Mouse (Mus musculus): ENCODE results near the gene Jakmip3. TPM values are rescaled to one million over a fixed set of nuclear protein-coding genes. Genes with fewer than 3 reads are reported as not detected.

Gene Jakmip3
- polyA plus RNA-seq, 1 experiment from 2014 or later = 0.14 TPM

DNA sequence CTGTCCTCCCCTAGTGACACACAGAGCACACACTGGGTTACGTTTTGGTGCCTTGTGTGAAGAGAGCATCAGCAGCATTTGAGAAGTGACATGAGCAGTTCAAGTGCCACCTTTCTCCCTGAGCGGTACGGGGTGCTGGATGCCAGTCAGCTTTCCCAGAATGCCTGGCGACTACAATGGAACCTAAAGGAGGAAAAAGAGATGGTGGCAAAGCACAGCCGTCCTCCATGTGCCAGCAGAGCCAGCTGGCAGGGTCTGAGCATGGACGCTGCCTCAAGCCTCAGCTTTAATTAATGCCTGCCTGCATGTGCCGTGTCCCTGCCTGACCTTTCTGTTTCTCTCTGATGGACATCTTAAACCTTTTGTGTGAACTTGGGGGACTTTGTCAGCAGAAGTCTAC lies 15.3 kb downstream of the Jakmip3 start:
- no peak for ATAC-seq (ENCODE audit: insufficient read depth, low FRiP score, low read depth)
- Histone ChIP-seq H3K4me2 (no peak overlapping the region), H3K4me3 (replicated peaks) (no peak overlapping the region), H3K9me3 (no peaks in the 10 kb centered on the region), H3K36me3 (no peaks in the 10 kb centered on the region), H3K9ac (no peak overlapping the region), H3K4me1 (no peaks in the 10 kb centered on the region), H3K27ac (no peak overlapping the region), H3K27me3 (replicated peaks) (no peaks in the 10 kb centered on the region)
- WGBS = 82% methylated on average over 7 of the region's 7 CpGs

DNA sequence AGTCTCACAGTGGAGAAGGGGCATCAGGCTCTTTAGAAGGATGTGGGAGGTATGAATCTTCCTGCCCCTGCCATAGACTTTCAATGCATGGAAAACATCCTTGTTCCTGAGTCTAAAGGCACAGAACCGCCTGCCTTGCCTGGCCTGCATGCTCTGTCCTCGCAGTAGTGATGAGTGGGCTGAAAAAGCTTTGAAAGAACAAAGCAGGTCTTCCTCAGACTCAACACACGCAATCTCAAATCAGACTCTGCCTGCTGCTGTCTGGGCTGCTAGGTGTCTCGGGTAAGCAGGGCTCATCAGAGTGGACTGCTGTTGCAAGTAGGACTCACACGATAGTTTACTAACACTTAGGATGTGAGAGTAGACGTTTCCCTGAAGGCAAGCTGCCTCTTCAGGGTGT lies 16.6 kb downstream of the Jakmip3 start:
- H3K4me2 ChIP-seq = no peak overlapping the region
- no peaks in the 10 kb centered on the region for H3K36me3 ChIP-seq
- H3K9me3 ChIP-seq = no peaks in the 10 kb centered on the region
- 66% methylated on average over 6 of the region's 6 CpGs for WGBS
- no peak for ATAC-seq (ENCODE audit: insufficient read depth, low FRiP score, low read depth)
- H3K4me3 ChIP-seq (replicated peaks) = no peak overlapping the region
- no peak overlapping the region for H3K27ac ChIP-seq
- H3K4me1 ChIP-seq = no peaks in the 10 kb centered on the region
- H3K9ac ChIP-seq = no peak overlapping the region
- no peaks in the 10 kb centered on the region for H3K27me3 ChIP-seq (replicated peaks)

DNA sequence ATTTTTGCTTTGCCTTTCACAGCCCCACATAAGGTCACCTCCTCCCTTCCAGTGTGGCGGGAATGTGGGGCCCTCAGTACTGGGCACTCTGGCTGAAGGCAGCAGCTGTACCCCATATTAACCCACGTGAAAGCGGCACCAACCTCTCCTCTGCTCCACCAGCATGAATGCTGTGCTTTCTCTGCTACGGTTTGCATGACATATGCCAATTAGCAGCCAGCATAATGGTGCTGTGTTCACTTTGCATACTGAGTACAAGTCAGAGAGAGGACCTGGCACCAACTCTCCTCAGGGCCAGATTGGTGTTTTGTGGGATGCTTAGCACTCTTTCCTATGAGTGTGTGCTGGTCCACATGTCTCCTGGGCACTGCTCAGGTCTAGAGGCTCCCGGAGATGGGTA lies 19.2 kb downstream of the Jakmip3 start:
- Histone ChIP-seq H3K27ac (no peak overlapping the region), H3K4me3 (replicated peaks) (no peak overlapping the region), H3K4me2 (no peak overlapping the region), H3K4me1 (no peaks in the 10 kb centered on the region), H3K36me3 (no peaks in the 10 kb centered on the region), H3K27me3 (replicated peaks) (no peaks in the 10 kb centered on the region), H3K9ac (no peak overlapping the region), H3K9me3 (no peaks in the 10 kb centered on the region)
- 78% methylated on average over 5 of the region's 5 CpGs for WGBS
- ATAC-seq (ENCODE audit: insufficient read depth, low FRiP score, low read depth) = no peak

DNA sequence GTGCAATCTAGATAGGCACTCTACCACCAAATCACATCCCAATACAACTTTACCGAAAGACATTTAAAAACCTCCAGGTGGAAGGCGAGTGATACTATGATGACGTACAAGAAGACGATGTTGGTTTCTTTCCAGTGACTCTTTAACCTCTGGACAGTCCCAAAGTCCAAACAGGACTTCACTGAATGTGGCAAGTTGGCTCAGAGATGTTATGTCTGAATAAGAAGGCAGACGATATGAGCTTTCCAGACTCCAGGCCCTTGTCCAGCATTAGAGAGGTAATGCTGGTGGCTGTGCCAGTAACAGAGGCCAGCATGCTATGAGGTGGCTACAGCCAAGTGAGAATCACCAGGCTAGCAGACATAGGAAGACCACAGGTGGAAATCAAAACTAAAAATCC lies 23.2 kb downstream of the Jakmip3 start:
- H3K4me1 ChIP-seq = no peaks in the 10 kb centered on the region
- H3K36me3 ChIP-seq = no peaks in the 10 kb centered on the region
- WGBS = 87% methylated on average over 5 of the region's 5 CpGs
- H3K4me2 ChIP-seq = no peak overlapping the region
- H3K9ac ChIP-seq = no peak overlapping the region
- ATAC-seq (ENCODE audit: insufficient read depth, low FRiP score, low read depth) = no peak
- no peaks in the 10 kb centered on the region for H3K27me3 ChIP-seq (replicated peaks)
- H3K4me3 ChIP-seq (replicated peaks) = no peak overlapping the region
- no peaks in the 10 kb centered on the region for H3K9me3 ChIP-seq
- no peak overlapping the region for H3K27ac ChIP-seq

DNA sequence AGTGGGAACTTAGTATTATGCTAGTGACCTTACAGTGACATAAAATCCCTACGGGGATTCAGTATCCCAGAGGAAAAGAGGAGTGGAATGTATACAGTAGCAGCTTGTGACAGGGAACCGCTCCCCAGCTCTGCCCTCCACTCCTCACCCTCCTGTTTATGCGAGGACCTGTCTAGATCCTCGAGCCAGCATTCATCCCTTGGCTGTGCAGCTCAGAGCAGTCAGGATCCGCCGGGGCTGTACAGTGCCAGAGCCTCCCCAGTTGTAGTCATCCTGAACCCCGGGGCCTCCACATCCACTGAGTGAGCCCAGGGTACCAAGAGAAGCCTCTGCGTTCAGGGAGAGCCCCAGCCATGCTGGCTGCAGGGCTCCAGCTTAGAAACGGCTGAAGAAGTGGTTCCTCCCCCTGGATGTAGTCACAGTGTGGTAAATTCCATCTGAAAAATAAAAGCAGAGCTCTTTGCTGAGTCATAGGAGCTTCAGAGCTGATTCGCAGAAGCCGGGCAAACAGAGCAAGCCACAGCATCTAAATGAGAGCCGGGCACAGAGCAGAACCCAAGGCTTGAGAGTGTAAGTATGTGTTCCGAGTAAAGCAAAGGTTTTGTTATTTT lies 27.6 kb downstream of the Jakmip3 start:
- Histone ChIP-seq H3K4me1 (no peaks in the 10 kb centered on the region), H3K36me3 (no peaks in the 10 kb centered on the region), H3K4me3 (replicated peaks) (no peak overlapping the region), H3K27me3 (replicated peaks) (no peaks in the 10 kb centered on the region), H3K4me2 (no peak overlapping the region), H3K27ac (no peak overlapping the region), H3K9me3 (no peaks in the 10 kb centered on the region), H3K9ac (no peak overlapping the region)
- ATAC-seq (ENCODE audit: insufficient read depth, low FRiP score, low read depth) = no peak
- 50% methylated on average over 13 of the region's 13 CpGs for WGBS

DNA sequence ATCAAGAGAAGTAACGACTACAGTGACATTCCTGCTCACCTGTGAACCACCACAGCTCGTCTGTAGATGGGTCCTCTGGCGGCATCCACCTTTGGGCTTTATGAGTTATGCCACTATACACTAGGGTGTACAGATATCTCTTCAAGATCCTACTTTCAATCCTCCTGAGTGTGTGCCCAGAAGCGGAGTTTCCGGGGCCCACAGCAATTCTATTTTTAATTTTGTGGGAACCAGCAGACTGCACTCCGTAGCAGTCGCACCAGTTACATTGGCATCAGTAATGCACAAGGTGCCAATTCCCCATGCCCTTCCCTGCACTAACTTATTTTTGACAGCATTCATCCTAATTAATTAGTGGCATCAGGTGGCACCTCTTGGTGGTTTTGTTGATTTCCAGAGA lies 37.0 kb downstream of the Jakmip3 start:
- Histone ChIP-seq H3K4me3 (replicated peaks) (no peak overlapping the region), H3K27ac (no peak overlapping the region), H3K4me2 (no peak overlapping the region), H3K36me3 (no peaks in the 10 kb centered on the region), H3K27me3 (replicated peaks) (no peaks in the 10 kb centered on the region), H3K4me1 (no peaks in the 10 kb centered on the region), H3K9ac (no peak overlapping the region), H3K9me3 (no peaks in the 10 kb centered on the region)
- WGBS = 86% methylated on average over 7 of the region's 7 CpGs
- no peak for ATAC-seq (ENCODE audit: insufficient read depth, low FRiP score, low read depth)

DNA sequence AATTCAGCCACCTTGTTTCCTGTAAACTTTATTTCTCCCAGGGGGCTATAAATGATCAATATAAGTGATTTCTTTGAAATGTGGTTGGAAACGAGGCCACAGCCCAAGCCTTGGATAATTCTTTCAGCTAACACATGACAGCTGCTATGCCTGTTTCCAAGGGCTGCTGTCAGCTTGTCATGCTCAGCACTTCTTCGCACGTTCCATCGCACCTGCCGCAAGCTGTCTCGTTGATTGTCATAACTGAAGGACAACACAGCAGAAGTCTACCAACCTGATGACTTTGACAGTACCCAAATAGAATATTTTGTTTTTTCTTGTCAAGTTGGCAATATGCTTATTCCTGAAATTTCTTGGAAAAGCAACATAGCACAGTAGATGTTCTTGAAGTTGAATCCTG lies 44.0 kb downstream of the Jakmip3 start:
- H3K4me1 ChIP-seq = no peaks in the 10 kb centered on the region
- H3K36me3 ChIP-seq = no peaks in the 10 kb centered on the region
- no peak for ATAC-seq (ENCODE audit: insufficient read depth, low FRiP score, low read depth)
- no peak overlapping the region for H3K4me3 ChIP-seq (replicated peaks)
- H3K9ac ChIP-seq = no peak overlapping the region
- H3K27me3 ChIP-seq (replicated peaks) = no peaks in the 10 kb centered on the region
- H3K27ac ChIP-seq = no peak overlapping the region
- H3K4me2 ChIP-seq = no peak overlapping the region
- H3K9me3 ChIP-seq = no peaks in the 10 kb centered on the region
- 87% methylated on average over 6 of the region's 6 CpGs for WGBS

DNA sequence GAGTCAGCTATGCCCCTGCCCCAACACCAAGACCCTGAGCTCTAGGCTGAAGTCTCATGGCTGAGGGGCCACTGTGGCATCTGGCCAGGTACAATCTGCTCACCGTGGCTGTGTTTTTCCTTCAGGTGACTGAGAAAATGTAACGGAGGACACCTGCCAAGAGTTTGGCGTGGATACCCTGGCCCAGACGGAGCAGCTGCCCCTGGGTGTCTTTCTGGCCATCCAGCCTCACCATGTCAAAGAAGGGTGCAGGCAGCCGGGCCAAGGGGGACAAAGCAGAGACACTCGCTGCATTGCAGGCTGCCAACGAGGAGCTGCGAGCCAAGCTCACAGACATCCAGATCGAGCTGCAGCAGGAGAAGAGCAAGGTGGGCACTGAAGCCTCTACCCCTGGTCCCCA lies 48.6 kb downstream of the Jakmip3 start:
- Histone ChIP-seq H3K4me3 (replicated peaks) (no peak overlapping the region), H3K9ac (no peak overlapping the region), H3K27ac (no peak overlapping the region), H3K4me1 (no peaks in the 10 kb centered on the region), H3K4me2 (no peak overlapping the region), H3K36me3 (no peaks in the 10 kb centered on the region), H3K27me3 (replicated peaks) (no peaks in the 10 kb centered on the region), H3K9me3 (no peaks in the 10 kb centered on the region)
- 72% methylated on average over 9 of the region's 9 CpGs for WGBS
- ATAC-seq (ENCODE audit: insufficient read depth, low FRiP score, low read depth) = no peak

DNA sequence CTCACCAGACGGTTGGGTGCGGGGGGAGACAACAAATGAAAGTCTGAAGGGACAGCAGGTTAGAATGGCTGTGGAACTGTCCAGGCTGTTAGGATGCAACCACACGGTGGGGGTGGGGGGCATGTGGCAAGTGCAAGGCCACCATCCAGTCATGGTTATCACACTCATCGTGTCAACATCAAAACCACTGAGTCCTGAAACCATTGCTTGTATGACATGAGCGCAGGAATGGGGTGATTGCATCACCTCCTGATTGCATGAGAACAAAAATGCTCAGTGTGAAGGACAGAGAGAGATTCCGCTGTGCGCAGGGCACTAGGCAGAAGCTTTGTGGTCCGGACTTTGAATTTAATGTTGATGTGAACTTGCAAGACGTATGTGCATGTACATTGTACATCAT lies 62.2 kb downstream of the Jakmip3 start:
- WGBS = 82% methylated on average over 9 of the region's 9 CpGs
- Histone ChIP-seq H3K4me2 (no peak overlapping the region), H3K4me1 (no peaks in the 10 kb centered on the region), H3K4me3 (replicated peaks) (no peak overlapping the region), H3K27me3 (replicated peaks) (no peaks in the 10 kb centered on the region), H3K9ac (no peak overlapping the region), H3K9me3 (no peaks in the 10 kb centered on the region), H3K27ac (no peak overlapping the region), H3K36me3 (no peaks in the 10 kb centered on the region)
- no peak for ATAC-seq (ENCODE audit: insufficient read depth, low FRiP score, low read depth)

DNA sequence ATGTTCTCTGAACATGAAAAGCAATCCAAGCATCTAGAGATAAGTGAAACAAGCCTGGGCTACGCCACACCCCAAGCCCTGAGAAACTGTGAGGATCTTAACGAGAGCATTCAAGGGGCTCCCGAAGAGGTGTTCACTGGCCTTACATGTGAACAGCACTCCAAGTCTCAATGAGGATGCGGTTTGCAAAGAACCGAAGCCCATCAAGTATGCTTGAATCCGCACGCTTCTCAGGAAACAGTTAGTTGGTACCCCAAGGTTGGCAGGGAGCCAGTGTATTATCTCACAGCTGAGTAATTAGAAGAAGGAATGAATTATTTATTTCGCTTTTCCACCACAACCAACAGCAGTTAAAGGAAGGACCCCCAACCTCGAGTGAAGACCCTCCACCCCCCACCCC lies 62.7 kb downstream of the Jakmip3 start:
- no peak for ATAC-seq (ENCODE audit: insufficient read depth, low FRiP score, low read depth)
- Histone ChIP-seq H3K4me3 (replicated peaks) (no peak overlapping the region), H3K36me3 (no peaks in the 10 kb centered on the region), H3K27ac (no peak overlapping the region), H3K4me2 (no peak overlapping the region), H3K9me3 (no peaks in the 10 kb centered on the region), H3K4me1 (no peaks in the 10 kb centered on the region), H3K9ac (no peak overlapping the region), H3K27me3 (replicated peaks) (no peaks in the 10 kb centered on the region)
- WGBS = 74% methylated on average over 9 of the region's 9 CpGs

DNA sequence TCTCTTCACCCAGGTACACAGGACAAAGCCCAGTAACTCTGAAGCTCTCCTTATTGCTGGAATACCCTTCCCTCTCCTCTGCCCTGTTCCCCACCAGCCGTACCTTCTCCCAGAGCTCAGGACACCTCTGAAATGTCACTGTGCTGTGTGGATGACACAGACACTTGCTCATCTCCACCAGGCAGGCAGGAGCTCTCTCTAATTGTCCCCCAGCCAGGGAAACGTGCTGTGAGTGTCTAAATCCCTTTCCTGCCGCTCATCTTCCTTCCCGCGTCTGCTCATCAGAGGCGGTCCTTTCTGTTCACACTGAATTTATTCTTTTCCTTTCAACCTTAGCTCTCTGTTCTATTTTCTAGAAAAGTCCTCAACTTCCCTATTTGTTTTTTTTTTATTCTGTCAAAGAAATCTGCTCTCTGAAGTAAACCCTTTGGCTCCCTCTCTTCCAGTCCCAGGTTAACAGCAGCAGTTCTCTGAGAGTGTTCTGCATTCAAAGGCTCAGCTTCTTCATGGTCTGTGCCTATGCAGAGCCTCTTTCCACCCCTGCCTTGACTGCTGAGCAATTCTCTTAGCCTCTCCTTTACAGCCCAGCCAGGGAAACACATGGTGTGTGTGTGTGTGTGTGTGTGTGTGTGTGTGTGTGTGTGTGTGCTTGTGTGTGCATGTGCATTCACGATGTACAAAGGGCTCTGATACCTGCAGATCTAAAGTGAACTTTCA lies 69.4 kb downstream of the Jakmip3 start:
- no peak overlapping the region for H3K4me2 ChIP-seq
- H3K36me3 ChIP-seq = no peaks in the 10 kb centered on the region
- no peaks in the 10 kb centered on the region for H3K4me1 ChIP-seq
- ATAC-seq (ENCODE audit: insufficient read depth, low FRiP score, low read depth) = no peak
- no peak overlapping the region for H3K27ac ChIP-seq
- H3K27me3 ChIP-seq (replicated peaks) = no peaks in the 10 kb centered on the region
- H3K4me3 ChIP-seq (replicated peaks) = no peak overlapping the region
- 72% methylated on average over 7 of the region's 7 CpGs for WGBS
- H3K9me3 ChIP-seq = no peaks in the 10 kb centered on the region
- no peak overlapping the region for H3K9ac ChIP-seq

DNA sequence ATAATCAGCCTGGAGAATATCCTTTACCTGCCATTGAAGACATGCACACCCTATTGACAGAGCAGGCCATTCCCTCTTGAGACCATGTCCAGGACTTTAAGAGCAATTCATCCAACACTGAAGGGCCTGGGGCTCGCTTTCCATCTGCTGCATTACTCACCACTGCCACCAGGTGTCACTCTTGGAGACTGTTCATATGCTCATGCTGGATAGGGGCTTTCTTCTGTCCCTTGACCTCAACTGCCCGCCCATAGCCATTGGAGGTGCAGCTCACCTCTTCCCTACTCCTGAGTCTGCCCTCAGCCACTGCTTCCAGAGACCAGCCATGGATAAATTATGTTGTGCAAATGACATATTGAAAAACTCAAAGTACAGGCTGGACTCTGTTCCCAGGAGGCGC lies 70.5 kb downstream of the Jakmip3 start:
- 30% methylated on average over 3 of the region's 3 CpGs for WGBS
- ATAC-seq (ENCODE audit: insufficient read depth, low FRiP score, low read depth) = no peak

DNA sequence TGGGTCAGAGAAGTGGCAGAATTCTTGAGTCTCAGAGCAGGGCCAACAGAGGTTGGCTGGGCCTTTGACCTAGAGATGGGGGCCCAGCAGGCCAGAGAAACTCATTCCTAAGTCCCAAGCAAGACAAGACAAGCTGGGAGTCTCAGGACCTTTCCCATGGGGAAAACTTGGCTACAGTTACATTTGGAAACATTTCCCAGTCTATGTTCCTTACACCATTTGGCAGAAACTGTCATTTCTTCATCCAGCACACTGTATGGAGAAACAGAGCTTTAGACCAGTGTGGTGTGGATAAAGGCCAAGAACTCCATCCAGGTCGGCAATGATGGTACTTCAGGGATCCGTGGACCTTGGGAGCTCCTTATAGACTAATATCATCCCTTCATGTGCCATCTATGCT lies 71.1 kb downstream of the Jakmip3 start:
- H3K36me3 ChIP-seq = no peaks in the 10 kb centered on the region
- no peaks in the 10 kb centered on the region for H3K9me3 ChIP-seq
- H3K9ac ChIP-seq = no peak overlapping the region
- no peak overlapping the region for H3K4me2 ChIP-seq
- no peaks in the 10 kb centered on the region for H3K27me3 ChIP-seq (replicated peaks)
- no peak overlapping the region for H3K4me3 ChIP-seq (replicated peaks)
- no peaks in the 10 kb centered on the region for H3K4me1 ChIP-seq
- 81% methylated on average over 2 of the region's 2 CpGs for WGBS
- H3K27ac ChIP-seq = no peak overlapping the region
- no peak for ATAC-seq (ENCODE audit: insufficient read depth, low FRiP score, low read depth)

More for the DNA sequence above, 70.5 kb downstream of the Jakmip3 start:
- no peaks in the 10 kb centered on the region for H3K9me3 ChIP-seq
- H3K27ac ChIP-seq = no peak overlapping the region
- H3K9ac ChIP-seq = no peak overlapping the region
- no peaks in the 10 kb centered on the region for H3K36me3 ChIP-seq
- H3K4me1 ChIP-seq = no peaks in the 10 kb centered on the region
- no peaks in the 10 kb centered on the region for H3K27me3 ChIP-seq (replicated peaks)
- H3K4me2 ChIP-seq = no peak overlapping the region
- no peak overlapping the region for H3K4me3 ChIP-seq (replicated peaks)

Measured in stomach, embryonic 15.5 days (tissue).